Mouse (Mus musculus) embryonic facial prominence, embryonic 15.5 days (tissue): ENCODE measurements around the gene Tle6. TPM values are rescaled to one million over a fixed set of nuclear protein-coding genes. Genes with fewer than 3 reads are reported as not detected.

Experiments
- ATAC-seq: fragments of 200-750 bp; cut with Nextera tagmentation; 2 replicates; pipeline ENCODE4 v1.8.0; 2017; ENCODE audit warnings: low read depth, moderate TSS enrichment; ENCODE audit not compliant: insufficient number of reproducible peaks, low FRiP score, low TSS enrichment
- H3K27ac ChIP-seq: fragments of 300-500 bp; sonication (generic); replicated peaks from 2 replicates; pipeline ENCODE4 v1.5.1; 2015; ENCODE audit warnings: mild to moderate bottlenecking, inconsistent platforms
- H3K27me3 ChIP-seq: fragments of 300-500 bp; sonication (generic); 2 replicates; pipeline ENCODE4 v1.6.1; 2015; ENCODE audit warnings: inconsistent platforms
- H3K36me3 ChIP-seq: fragments of 300-500 bp; sonication (generic); 2 replicates; pipeline ENCODE4 v1.6.1; 2015; ENCODE audit warnings: mild to moderate bottlenecking, inconsistent platforms
- H3K4me1 ChIP-seq: fragments of 300-500 bp; sonication (generic); 2 replicates; pipeline ENCODE4 v1.6.1; 2015; ENCODE audit warnings: inconsistent platforms
- H3K4me2 ChIP-seq: fragments of 300-500 bp; sonication (generic); replicated peaks from 2 replicates; pipeline ENCODE4 v1.6.1; 2015; ENCODE audit warnings: mild to moderate bottlenecking, inconsistent platforms
- H3K4me3 ChIP-seq: fragments of 300-500 bp; sonication (generic); replicated peaks from 2 replicates; pipeline ENCODE4 v1.5.1; 2015; ENCODE audit warnings: mild to moderate bottlenecking, inconsistent platforms
- H3K9ac ChIP-seq: fragments of 300-500 bp; sonication (generic); 2 replicates; pipeline ENCODE4 v1.6.1; 2015; ENCODE audit warnings: inconsistent platforms
- H3K9me3 ChIP-seq: fragments of 300-500 bp; sonication (generic); replicated peaks from 2 replicates; pipeline ENCODE4 v1.6.1; 2016; ENCODE audit warnings: inconsistent platforms
- WGBS: fragments of 180-500 bp; shearing (Covaris S2); methylation state at CpG from one replicate; pipeline ENCODE4 v1.1.7; 2015; 5-methylcytosine and 5-hydroxymethylcytosine counted together
- polyA plus RNA-seq: library from polyadenylated mRNA; unstranded; fragments of >200 nt; fragmentation: Nextera tagmentation; extraction: Ambion mirVana; gene quantifications from 2 replicates; pipeline ENCODE4 v1.2.1, GENCODE M21; 2015

The Tle6 gene
- polyA plus RNA-seq, 1 experiment from 2014 or later, result 19.6 TPM

DNA sequence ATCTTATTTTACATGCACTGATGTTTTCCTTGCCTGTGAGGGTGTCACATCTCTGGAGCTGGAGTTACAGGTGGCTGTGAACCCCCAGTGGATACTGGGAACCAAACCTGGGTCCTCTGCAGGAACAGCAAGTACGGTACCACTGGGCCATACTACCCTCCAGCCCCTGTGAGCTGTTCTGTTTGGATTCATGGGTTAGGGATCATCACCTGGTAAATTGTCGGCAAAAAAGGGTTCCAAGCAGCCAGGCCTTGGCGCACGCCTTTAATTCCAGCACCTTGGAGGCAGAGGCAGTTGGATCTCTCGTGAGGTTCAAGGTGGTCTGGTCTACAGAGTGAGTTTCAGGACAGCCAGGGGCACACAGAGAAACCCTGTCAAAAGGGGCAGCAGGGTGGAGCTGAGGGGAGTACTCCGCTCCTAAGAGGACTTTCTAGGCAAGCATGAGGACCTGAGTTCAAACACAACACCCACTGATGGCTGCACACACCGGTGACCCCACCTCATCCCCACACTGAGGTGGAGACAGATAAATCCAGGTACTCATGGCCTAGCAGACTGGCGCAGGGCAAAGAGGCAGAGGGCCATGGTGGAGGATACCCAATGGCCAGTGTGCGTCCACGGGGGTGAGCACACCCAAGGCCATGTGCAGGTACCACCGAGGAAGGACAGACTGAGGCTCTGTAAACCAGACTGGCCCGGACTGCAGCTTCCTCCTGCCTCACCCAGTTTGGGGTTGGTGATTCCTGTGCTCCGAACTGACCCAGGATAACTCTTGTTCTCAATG, 53.9 kb downstream of the Tle6 start:
- Histone ChIP-seq H3K9ac (no peak overlapping the region), H3K27ac (no peak overlapping the region), H3K4me3 (no peak overlapping the region), H3K9me3 (no peaks in the 10 kb centered on the region), H3K27me3 (no peaks in the 10 kb centered on the region), H3K36me3 (no peaks in the 10 kb centered on the region), H3K4me2 (no peak overlapping the region), H3K4me1 (peaks cover 36% of the 10 kb centered on the region)
- ATAC-seq, result no peak
- WGBS, result 90% methylated on average over 13 of the region's 13 CpGs

DNA sequence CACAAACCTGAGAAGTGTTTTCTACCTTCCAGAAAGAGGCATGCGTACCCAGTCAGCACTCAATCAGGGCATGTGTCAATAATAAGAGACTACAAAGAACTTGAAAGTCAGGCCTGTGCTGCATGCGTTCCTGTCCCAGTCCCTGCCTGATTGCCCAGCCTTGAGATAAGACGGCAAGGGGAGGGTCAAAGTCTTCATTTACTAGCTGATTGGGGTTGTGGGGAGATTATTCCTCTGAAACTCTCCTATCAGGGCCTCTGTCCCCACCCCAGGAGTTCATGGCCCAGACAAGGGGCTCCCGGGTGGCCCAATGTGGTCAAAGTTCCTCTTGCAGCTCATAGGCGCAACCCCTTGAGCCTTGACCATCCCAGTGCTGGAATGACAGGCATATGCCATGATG, 54.5 kb downstream of the Tle6 start:
- Histone ChIP-seq H3K4me2 (no peak overlapping the region), H3K4me1 (peaks cover 36% of the 10 kb centered on the region), H3K9me3 (no peaks in the 10 kb centered on the region), H3K9ac (no peak overlapping the region), H3K36me3 (no peaks in the 10 kb centered on the region), H3K4me3 (no peak overlapping the region), H3K27ac (no peak overlapping the region), H3K27me3 (no peaks in the 10 kb centered on the region)
- WGBS, result 79% methylated on average over 5 of the region's 5 CpGs
- ATAC-seq, result no peak

- H3K4me1 ChIP-seq, result peaks cover 38% of the 10 kb centered on the region
- WGBS, result under 1% methylated on average over 59 of the region's 59 CpGs
- peak within 1 kb of the TSS; percentile 94 for H3K4me3 ChIP-seq
- ATAC-seq, result peak; percentile 95
- H3K4me2 ChIP-seq, result peak within 1 kb of the TSS; percentile 89
- H3K27me3 ChIP-seq, result no peaks in the 10 kb centered on the region
- no peaks in the 10 kb centered on the region for H3K9me3 ChIP-seq
- H3K9ac ChIP-seq, result peak within 1 kb of the TSS; percentile 94
- H3K27ac ChIP-seq, result peak within 1 kb of the TSS; percentile 86
- H3K36me3 ChIP-seq, result 0 out of 2 replicates have a peak, but pooled peaks cover under 1% of the 10 kb centered on the region
These were observed 55.6 kb downstream of the Tle6 start, which contains the start of gene Gna11 for GRCm38 (mm10) chr10:81545161-81545747. Gene Gna11, minus strand, starts transcription at chr10:81545190.

- ATAC-seq, result no peak; the same call in 1 of the 2 replicates
- Histone ChIP-seq H3K27me3 (no peaks in the 10 kb centered on the region), H3K4me3 (peak overlapping the region; percentile 94), H3K36me3 (peaks cover 7% of the 10 kb centered on the region; the same call in 1 of the 2 replicates), H3K9me3 (no peaks in the 10 kb centered on the region), H3K4me1 (peaks cover 38% of the 10 kb centered on the region), H3K27ac (peak overlapping the region; percentile 82), H3K4me2 (peak overlapping the region; percentile 89), H3K9ac (peak overlapping the region; percentile 94)
- under 1% methylated on average over 93 of the region's 93 CpGs for WGBS
These were observed 56.3 kb downstream of the Tle6 start for GRCm38 (mm10) chr10:81544296-81545160.

GRCm38 (mm10) chr10:81543633-81544032, 57.2 kb downstream of the Tle6 start:
- 67% methylated on average over 1 of the region's 1 CpGs for WGBS
- H3K27ac ChIP-seq, result no peak overlapping the region
- H3K36me3 ChIP-seq, result peaks cover 16% of the 10 kb centered on the region; the same call in 1 of the 2 replicates
- H3K4me2 ChIP-seq, result peak overlapping the region; percentile 89
- peaks cover 38% of the 10 kb centered on the region for H3K4me1 ChIP-seq
- no peaks in the 10 kb centered on the region for H3K27me3 ChIP-seq
- H3K9me3 ChIP-seq, result no peaks in the 10 kb centered on the region
- peak overlapping the region; percentile 94 for H3K9ac ChIP-seq
- peak overlapping the region; percentile 94 for H3K4me3 ChIP-seq
- ATAC-seq, result no peak

GRCm38 (mm10) chr10:81542727-81543460, 58.0 kb downstream of the Tle6 start:
- H3K36me3 ChIP-seq, result peaks cover 16% of the 10 kb centered on the region; the same call in 1 of the 2 replicates
- H3K27me3 ChIP-seq, result no peaks in the 10 kb centered on the region
- 70% methylated on average over 7 of the region's 7 CpGs for WGBS
- H3K9me3 ChIP-seq, result no peaks in the 10 kb centered on the region
- peaks cover 38% of the 10 kb centered on the region for H3K4me1 ChIP-seq
- H3K4me3 ChIP-seq, result peak overlapping the region; percentile 94; the same call in 1 of the 2 replicates
- H3K27ac ChIP-seq, result no peak overlapping the region
- no peak for ATAC-seq
- peak overlapping the region; percentile 89 for H3K4me2 ChIP-seq
- peak overlapping the region; percentile 94 for H3K9ac ChIP-seq

GRCm38 (mm10) chr10:81541803-81542202, 59.1 kb downstream of the Tle6 start:
- Histone ChIP-seq H3K9me3 (no peaks in the 10 kb centered on the region), H3K27ac (no peak overlapping the region), H3K4me3 (no peak overlapping the region), H3K4me1 (peaks cover 38% of the 10 kb centered on the region), H3K36me3 (peaks cover 16% of the 10 kb centered on the region; the same call in 1 of the 2 replicates), H3K9ac (no peak overlapping the region; the same call in 1 of the 2 replicates), H3K27me3 (no peaks in the 10 kb centered on the region), H3K4me2 (0 out of 2 replicates have a peak overlapping the region, but pooled peaks have one; percentile 1)
- WGBS, result 72% methylated on average over 10 of the region's 10 CpGs
- ATAC-seq, result no peak

GRCm38 (mm10) chr10:81541363-81541762, 59.5 kb downstream of the Tle6 start:
- H3K4me1 ChIP-seq, result peaks cover 38% of the 10 kb centered on the region
- 86% methylated on average over 5 of the region's 5 CpGs for WGBS
- H3K27ac ChIP-seq, result no peak overlapping the region
- no peaks in the 10 kb centered on the region for H3K27me3 ChIP-seq
- H3K9me3 ChIP-seq, result no peaks in the 10 kb centered on the region
- H3K36me3 ChIP-seq, result peaks cover 16% of the 10 kb centered on the region; the same call in 1 of the 2 replicates
- no peak overlapping the region for H3K9ac ChIP-seq
- ATAC-seq, result no peak
- no peak overlapping the region for H3K4me3 ChIP-seq
- no peak overlapping the region for H3K4me2 ChIP-seq
